Mouse (Mus musculus) cerebellum, adult 8-10 months (tissue): ENCODE measurements at regions not wholly inside any gene's neighbourhood (a gene's known extent, or its start where the extent isn't known, plus 50 kb on each side); places are given as distances from the start of the nearest gene placed in this dataset.

ENCODE experiments used
- DNase-seq: peaks from one replicate; pipeline ENCODE4 v3.0.0; 2022

- no peak for DNase-seq
These were observed 124.2 kb upstream of the Slitrk2 start for GRCm38 (mm10) chrX:66524891-66525290.

DNA sequence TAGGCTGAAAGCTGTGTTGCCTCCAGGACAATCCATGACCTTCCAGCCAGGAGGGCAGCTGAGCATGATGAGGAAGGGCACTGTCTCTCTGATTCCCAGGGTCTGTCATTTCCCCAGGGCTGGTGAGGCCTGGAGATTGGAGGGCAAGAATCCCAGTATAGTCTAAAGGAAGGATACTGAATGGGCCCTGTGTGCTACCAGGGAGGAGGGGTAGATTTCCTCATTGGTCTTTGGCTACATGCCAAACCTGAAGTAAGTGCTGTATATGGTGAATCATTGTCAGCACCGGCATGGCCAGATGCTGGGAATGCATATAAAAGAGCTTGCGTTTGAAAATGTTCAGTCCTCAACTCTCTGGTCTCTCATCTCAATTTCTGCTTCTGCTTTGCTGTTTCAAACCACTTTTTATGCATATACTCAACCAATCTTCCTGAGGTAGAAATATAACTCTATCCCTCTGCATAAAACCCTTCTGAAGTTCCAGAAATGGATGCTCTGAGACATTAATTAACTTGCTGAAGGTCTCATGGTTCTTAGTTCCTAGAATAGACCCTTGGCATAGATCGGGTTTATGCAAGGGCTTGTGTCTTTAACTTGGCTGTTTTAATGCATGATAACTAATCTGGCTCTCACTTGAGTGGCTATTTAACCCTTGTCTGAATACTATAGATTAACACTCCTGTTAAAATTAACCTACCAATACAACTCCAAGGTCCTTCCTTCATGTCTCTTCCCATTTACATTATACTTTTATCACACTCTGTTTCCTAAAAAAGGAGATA is 122.1 kb upstream of the Slitrk2 start:
- DNase-seq = no peak

DNA sequence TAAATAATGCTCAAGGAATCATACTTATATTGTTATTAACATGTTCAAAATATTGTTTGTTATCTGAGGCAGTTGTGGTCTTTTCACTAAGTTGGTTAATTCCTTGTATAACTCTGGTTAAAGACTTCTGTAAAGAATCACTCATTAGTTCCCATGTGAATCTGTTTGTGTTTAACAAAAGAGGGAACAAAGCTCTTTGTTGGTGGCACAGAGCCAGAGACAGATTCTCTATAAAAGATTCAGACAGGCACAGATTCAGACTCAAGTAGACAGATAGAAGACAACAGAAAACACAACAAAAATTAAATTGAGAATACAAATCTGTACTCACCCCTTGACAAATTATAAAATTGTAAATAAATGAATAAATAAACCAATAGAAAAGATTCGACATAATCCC is 120.2 kb upstream of the Slitrk2 start:
- no peak for DNase-seq

DNA sequence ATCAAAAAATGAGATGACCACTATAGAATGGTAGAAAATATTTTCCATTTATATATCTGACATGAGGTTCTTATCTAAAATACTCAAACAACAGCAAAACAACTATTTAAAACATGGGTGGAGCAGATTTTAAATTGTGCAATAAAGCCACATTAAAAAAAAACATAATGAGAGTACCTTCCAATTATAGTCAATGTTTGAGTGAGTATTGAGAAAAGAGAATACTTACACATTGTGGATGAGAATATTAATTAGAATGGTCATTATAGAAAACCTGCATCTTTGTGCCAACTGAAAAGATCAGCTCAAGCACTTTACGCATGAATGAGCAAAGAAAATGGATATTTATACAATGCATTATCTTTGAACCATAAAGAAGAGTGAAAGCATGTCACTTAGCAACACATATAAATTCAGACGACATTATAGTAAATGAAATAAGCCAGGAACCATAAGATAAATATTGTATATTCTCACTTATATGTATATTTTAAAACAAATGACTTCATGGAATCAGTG is 105.1 kb upstream of the Slitrk2 start:
- no peak for DNase-seq

DNA sequence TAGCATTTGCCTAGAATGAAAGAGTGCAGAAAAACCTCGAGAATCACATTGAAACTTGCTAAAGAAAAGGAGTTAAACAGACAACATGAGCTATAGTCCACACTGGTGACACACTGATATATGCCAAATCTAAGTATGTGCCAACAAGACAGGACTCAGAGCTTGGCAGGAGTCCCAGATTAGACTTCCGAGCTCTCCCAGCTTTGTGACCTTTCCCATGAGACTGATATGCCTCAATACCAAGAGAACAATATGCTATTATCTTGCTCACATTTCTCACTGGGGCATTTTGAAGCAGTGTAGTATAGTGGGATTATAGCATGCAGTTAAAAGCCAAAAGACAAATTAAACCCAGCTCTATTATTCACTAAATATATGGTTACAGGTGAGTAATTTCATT is 94.6 kb upstream of the Slitrk2 start:
- DNase-seq = peak; percentile 5
